Mouse (Mus musculus): Measurements from ENCODE around the gene Btbd35f9. TPM values are rescaled to one million over a fixed set of nuclear protein-coding genes. Genes with fewer than 3 reads are reported as not detected.
"Not testable (repeated sequence)": the region's sequence is repeated elsewhere in the genome, so short reads cannot be mapped to it uniquely, and the experiment has no call there.

Gene Btbd35f9
- polyA plus RNA-seq (2015; fragmentation: Nextera tagmentation; extraction: Ambion mirVana), result not detected in 2 replicates

DNA sequence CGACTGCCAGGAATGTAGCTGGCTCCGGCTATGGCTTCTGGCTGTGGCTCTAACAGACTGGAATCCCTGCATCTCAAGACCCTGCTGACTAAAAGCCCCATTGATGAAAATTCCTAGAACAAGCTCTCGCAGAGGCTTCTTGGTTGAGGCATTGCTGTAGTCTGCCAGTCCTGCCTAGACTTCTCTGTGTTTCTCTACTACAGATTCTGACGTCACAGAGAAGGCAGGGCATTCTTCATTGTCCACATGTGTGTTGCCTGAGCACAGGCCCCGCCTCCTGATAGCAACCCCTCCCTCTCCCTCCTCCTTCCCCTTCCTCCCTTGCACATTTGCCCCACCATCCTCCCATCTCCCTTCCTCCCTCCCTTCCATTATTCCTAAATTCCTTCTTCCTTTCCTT, at the start of gene Btbd35f9:
TSS of gene Btbd35f9 (minus strand) at position 101 of the 400 bp plus-strand sequence.
- not testable (repeated sequence) for H3K9ac ChIP-seq; H3K4me2 ChIP-seq; H3K27ac ChIP-seq; H3K36me3 ChIP-seq; H3K9me3 ChIP-seq; H3K4me3 ChIP-seq; ATAC-seq (ENCODE audit: borderline replicate concordance, extremely low read depth, low FRiP score, low TSS enrichment); H3K4me1 ChIP-seq; H3K27me3 ChIP-seq
- WGBS, result no CpG with 5 or more reads among the region's 5 CpGs

Other genes starting within 250 kb of the Btbd35f9 start
- not detected in 2 replicates for gene Btbd35f6, start 205.0 kb downstream of the Btbd35f9 start, polyA plus RNA-seq (2015; fragmentation: Nextera tagmentation; extraction: Ambion mirVana)
- gene Gm21870, start 174.7 kb downstream of the Btbd35f9 start, polyA plus RNA-seq (2015; fragmentation: Nextera tagmentation; extraction: Ambion mirVana), result not detected in 2 replicates
- gene Spin2g, start 77.2 kb upstream of the Btbd35f9 start, polyA plus RNA-seq (2015; fragmentation: Nextera tagmentation; extraction: Ambion mirVana), result not detected in 2 replicates

Data from lung, embryonic 15.5 days (tissue).